Mouse (Mus musculus) layer of hippocampus, adult 8-10 months (tissue): ENCODE data around the gene Lrrc3b. TPM values are rescaled to one million over a fixed set of nuclear protein-coding genes. Genes with fewer than 3 reads are reported as not detected.

Experiments
- DNase-seq, 2 experiments: peaks; one replicate each; pipeline ENCODE4 v3.0.0; 2022; ENCODE audit warnings: low spot score in 2 of 2
- total RNA-seq, 4 experiments: library from RNA; stranded (reverse); gene quantifications; 2 replicates each; pipeline ENCODE4 v1.2.4; 2022

Gene Lrrc3b
- 10 to 100 TPM in 1 of 4 experiments, 1 to 10 TPM in 3; 8.1 to 10.9 (median 9.5) TPM for total RNA-seq

DNA sequence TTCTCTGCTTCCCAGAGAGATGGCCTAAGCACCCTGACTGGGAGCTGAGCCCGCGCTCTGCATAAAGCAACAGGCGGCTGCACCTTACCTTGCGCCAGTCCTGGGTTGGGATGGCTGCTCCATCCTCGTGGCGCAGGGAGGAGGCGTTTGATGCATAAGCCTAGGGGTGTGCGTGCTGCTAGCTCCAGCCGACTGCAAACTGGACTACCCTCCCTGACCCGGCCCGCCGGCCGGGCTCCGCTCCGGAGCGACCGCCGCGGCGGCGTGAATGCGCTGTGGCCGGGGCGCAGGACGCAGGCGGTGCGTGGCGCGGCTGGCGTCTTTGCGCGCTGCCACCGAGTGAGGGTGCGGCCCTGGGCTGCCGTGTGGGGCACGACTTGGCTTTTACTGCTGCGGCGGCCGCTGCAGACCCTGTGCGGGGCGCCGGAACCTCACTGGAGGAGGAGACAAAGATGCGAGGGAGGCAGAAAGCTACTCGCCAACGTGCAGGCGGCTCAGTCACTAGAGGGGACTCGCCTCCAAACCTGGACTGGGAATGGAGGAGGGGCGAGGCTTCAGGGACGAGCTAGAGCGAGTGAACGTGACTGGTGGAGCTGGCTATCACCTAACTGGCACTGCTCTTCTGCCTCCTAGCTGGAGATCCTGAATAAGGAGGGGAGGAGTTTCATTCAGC, at the start of gene Lrrc3b:
Gene Lrrc3b (minus strand): TSS at position 503 of the 673 bp plus-strand sequence.
- peak; percentile 47 to 51 for DNase-seq

DNA sequence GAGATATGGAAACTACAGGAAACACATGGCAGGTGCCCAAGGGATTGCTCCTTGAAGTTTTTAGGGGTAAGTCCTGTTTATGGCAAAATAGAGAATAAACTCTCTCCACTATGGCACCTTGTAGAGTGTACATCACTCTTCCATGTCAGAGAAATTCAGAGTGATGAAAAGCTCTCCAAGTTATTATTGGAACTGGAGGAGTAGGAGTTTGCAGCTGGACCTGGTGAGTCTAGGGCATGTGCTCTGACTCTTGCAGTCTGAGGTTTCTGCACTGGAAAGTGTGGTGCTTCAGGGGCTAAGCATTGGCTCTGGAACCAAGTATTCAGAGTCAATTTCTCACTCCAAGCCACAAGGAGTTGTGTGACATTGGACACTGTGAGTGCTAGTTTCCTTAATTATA, 38.9 kb upstream of the Lrrc3b start:
- DNase-seq: no peak

DNA sequence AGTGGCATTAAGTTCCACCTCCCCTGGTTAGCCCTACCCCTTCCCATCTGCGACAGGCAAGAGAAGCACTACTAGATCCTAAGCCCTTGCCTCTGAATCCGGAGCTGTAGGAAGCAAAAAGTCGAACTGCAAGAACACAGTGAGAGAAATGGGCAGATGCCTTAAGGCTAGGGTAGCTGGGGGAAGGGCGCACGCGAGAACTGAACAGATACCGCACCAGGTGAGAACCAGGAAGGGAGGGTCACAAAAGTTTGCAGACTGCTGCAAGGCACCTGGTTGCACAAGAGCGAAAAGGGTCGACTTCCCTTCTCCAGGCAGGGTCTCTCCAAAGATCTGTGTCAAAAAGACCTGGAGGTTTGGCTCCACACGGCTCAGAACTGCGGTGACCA, 697 bp downstream of the Lrrc3b start:
- DNase-seq: peak; percentile 16 to 21

DNA sequence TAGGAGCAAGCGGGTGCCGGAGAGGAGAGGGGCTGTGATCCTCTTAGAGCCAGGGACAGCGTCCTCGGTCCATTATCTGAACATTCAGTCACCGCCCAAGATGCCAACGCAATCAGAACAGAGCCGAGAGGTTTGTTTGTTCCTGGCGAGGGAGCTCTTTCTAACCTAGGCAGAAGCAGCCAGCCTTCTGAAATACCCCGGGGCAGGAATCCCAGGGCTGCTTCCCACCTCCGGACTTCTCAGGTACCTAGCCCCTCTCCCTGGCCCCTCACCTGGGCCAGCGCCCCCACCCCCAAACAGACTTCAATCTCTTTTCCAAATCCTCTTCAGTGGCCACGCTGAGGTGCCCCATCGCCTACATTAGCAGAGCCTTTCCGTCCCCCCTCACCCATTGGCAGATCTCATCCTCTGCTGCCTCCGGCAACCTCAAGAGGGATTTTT, 1.3 kb downstream of the Lrrc3b start:
- peak in 1 of 2 experiments; percentile 33 for DNase-seq

DNA sequence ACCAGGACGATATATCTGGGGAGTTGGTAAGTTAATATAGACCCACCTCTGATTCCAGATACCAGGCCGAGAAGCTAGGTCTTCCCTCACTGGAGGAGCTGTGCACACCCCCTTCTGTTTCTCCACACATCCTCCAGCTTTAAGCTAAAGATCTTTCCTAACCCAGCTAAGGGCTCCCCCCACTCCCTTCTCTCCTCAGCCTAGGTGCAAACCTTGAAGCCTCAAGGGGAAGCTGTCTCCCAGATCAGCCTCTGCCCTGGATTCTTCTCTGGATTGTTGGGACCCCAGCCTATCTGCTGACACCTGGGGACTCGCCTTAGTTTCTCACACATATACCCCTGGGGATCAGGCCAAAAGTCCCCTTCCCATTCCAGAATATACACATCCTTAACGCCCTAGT, 1.7 kb downstream of the Lrrc3b start:
- DNase-seq: no peak

DNA sequence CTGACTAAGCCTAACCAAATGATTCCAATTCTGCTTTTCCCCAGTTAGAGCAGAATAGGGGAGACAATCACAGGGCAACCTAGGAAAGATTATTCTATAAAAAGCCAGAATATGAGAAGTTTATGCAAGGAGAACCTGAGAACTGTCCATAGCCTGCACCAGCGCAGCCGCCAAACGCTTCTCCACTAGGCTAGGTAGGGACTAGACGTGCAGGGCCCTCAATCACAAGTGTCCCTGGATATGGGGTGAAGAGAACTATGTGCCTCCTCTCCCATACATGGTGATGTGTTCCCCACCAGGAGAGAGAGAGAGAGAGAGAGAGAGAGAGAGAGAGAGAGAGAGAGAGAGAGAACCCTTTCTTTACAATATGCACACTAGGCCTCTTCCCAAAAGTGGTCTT, 2.2 kb downstream of the Lrrc3b start:
- no peak for DNase-seq

DNA sequence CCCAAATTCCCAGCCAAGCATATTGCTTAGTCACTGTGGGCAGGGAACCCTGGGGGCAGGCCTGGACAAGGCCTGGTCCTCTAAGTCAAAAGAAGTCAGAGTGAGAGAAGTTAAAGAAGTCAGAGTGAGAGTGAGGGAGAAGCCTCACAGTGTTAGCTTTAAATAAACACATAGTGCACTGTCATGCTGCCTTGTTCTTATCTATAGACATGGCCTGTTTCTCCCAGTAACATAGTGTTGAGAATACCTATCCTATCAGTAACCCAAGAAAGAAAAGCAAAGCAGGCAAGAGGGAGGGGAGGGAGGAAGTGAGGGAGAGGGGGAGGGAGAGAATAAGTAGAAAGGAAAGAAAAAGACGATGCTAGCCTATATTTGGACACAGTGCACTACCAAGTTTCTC, 6.4 kb downstream of the Lrrc3b start:
- no peak for DNase-seq

DNA sequence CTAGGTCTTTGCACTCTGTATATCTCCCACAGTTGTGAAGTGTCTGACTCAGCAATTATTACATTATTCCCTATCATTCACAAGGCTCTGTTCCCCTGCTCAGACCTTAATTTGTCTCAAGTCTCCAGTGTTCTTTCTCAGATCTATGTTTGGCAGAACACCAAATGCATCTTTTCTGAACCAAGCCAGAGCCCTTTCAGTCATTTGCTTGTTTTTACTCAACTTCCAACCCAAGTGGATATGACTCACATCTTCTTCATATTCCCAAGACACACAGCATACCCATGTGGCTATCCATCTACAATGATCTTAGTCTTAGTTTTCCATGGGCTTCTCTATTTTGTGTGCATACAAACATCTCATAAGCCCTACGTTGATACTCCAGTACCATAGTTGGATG, 17.2 kb downstream of the Lrrc3b start:
- DNase-seq: no peak

DNA sequence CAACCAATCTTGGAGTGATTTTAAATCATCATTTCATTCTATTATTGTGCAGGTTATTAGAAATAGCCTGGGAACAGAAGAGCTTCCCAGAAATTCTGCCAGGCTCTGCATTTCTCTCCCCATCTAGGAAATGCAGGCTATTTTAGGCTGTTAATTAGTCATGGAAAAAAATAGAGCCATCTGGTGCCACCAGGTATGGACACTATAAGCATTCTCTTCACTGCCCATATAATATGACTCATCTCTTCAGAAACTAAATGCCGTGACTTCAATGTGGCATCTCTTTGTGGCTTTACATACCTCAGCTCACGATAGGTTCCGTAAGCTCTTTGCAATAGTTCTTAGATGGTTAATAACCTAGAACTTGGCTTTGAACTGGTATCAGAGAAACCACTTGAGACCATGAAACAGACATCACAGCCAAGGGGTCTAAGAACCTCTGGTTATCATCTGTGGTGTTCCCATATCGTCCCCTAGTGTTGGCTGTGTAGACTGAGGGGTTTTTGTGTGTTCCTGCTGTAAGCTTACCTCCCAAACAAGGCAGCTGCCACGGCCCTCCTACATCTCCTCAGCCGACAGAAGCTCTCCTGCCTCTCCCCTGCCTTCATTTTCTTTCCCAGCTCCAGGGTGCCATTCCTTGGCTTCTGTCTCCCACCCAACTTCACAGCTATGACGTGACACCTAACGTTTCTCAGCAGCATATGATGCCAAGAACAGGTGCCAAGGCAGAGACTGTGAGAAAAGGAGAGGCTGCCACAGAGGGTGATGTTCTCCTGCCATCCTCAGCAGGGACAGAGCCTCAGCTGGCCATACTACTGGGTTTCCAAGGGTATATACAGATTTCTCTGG, 27.9 kb downstream of the Lrrc3b start:
- peak; percentile 23 to 32 for DNase-seq

DNA sequence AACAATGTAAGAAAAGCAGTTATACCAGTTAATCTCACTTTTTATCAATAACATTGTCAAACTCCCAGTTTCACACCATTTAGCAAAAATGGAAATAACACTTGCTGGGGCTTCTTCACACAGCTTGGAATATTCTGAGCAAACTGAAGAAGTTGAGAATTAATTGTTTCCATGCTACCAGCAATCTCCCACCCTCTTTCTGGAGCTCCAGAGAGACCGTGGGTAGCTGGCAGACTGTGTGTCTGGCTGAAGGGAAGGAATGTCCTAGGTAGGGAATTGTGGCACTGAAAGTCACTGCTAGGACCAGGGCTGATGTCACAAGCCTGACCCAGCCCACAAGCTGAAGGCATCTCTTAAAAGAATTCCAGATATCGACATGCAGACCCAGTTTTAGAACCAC, 53.3 kb downstream of the Lrrc3b start:
- no peak for DNase-seq

DNA sequence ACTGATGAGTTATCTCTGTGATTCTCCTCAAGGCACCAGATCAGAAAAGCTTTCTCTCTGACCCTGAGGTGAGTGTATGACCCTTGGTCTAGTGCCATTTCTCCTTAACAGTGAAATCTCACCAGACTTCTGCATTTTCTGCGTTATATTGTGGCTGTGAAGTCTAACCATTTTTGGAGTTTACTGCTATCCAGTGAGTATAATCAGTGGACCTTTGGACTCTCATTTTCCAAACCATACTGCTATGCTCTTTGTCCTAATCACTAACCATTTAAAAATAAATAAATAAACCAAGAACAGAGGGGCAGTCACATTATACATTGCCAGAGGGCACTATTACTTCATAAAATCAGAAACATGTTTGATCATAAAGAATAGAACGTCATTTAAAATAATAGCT, 53.8 kb downstream of the Lrrc3b start:
- DNase-seq: no peak

DNA sequence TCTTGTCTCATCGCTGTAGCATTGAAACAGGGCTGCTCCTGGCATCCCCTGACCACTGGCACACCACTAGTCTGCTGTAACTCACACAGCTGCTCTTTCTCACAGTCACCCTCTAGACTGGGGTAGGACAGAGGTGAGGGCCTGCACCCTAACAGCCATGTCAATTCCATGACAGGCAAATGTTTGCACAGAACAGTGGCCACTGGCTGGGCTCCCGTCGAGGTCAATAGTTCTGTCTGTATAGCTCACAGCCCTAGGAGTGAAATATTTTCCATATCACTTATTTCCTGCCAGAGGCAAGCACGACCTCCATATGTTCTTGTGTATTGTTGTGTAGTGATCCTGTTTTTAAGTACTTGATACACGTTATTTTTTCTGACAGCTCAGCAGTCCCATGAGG, 54.3 kb downstream of the Lrrc3b start:
- no peak for DNase-seq

DNA sequence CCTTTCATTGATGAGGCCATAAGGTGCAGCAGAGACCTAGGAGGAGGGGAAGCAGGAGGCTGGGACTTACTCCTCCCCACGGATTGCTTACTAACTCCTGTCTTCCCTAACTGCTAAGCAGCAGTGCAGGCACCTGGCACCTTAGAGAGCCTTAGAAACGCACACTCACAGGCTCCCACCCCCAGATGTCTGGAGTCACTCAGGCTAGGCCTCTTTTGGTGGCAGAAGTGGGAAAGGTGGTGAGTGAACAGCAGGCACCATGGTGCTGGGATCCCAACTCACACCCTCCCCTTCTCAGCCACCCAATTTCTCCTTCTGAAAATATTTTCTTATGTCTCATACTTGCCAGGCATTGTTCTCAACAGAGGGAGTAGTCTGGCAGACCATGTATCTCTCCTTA, 55.7 kb downstream of the Lrrc3b start:
- DNase-seq: no peak

DNA sequence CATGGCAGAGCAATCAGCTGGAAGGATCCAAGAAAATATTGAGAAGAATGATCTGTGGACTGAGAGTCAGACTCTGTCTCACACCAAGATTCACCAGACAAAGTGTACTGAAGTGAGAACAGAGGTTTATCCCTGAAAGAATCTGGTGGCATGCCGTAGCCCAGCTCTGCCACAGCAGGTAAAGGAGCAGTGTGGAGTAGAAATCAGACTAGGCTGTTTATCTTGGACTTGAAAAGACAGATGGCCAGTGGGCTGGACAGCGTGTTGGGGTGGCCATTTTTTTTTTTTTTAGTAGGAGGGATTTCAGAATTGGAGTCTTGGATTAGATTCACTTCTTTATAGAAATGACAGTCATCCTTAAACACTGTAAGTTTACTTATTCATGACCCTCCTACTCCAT, 61.4 kb downstream of the Lrrc3b start:
- DNase-seq: no peak

DNA sequence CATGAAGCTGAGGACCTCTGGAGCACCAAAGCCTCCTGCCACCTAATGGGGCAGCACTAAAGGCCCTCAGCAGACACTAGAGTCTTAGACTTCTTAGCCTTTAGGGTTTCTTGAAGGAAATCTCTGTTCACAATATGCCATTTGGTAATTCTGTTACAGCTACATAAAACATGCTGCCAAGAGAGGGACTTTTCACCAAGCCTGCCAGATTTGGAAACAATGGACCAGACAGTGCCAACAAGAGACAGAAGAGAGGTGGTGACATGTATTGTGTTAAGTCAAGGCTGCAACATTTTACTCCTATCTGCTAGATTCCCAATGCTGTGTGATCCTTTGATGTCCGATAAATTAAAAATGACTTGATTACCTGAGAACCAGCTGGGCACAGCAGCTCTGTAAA, 62.0 kb downstream of the Lrrc3b start:
- no peak for DNase-seq

DNA sequence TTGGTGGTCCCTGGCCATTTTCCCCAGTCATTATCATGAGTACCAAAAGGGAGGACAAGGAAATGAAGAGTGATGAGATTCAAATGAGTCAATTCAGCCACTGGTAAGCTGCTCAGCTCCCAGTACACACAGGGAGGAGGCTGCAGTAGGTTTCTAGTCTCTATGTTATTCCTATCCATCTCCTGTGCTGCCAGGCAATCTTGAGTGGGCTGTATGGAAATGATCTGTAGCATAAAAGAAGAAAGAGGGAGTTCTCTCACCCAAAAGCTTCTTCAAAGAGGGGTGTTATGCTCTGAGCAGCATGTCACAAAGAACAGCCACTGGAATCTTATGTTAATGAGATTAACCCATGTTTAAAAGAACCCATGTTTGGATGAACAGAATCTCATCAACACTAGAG, 64.5 kb downstream of the Lrrc3b start:
- no peak for DNase-seq

DNA sequence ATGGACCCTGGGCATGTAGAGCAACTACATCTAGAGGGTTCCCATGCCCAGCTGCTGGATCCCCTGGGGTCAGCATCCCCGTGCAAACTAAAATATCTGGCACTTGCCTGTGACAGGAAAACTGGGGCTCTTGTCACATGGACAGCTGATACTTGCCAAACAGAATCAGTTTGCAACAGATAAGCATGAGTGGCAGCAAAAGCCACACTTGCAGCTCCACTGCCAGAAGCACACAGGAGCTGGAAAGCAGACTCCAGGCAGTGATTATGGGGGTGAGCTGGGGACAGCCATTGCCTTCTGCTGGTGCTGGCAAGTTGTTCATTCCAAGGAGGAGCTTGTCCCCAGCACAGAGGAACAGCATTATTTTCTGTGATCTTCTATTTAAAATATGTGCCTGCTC, 65.8 kb downstream of the Lrrc3b start:
- peak; percentile 35 to 38 for DNase-seq

DNA sequence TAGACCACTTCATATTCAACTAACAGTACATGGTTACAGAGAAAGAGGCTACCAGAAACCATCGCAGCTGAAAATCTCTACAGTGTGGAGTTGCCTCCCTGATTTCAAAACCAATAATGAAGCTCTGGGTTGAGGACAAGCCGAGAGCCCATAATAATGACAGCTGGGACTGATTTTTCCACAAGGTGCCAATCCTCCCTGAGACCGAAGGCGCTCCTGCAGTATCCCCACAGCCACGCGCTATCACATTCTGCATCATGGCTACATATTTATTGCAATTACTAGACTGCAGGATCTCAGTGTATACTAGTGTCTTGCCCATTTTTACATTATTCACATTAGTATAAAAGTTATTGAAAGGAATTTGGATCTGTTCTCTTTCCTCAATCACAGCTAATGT, 73.7 kb downstream of the Lrrc3b start:
- DNase-seq: no peak

DNA sequence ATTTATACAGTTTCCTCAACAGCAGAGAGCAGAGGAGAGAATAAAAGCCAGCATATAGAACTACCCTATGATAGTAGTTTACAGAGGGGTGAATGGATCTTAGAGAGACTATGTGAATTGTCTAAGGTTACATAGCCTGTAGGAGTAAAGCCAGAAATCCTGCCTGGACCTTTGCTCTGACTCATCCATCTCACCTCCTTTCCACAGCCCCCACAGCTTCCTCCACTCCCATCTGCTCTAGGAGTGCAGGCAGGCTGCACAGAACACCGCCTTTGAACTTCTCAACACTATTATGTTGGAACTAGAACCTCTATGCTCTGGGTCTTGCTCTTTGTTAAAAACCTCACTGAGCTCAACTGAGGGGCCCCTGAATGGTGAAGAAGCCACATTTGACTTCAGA, 78.9 kb downstream of the Lrrc3b start:
- no peak for DNase-seq

DNA sequence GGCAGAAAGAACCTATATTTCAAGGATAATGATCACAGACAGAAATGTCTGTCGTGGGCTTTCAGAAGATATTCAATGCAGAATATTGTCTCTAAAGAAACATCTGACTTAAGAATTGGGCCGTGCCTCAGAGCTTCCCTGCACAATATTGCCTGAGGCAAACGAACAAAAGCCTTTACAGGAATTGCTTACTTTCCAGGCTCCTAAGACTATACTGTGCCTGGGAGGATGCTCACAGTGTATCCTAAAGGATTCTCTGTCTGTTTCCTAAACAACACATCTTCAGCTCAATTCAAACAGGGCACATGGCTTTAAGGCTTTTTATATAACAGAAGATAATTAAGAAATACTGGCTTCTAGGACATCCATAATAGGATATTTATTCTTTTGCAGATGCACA, 79.7 kb downstream of the Lrrc3b start:
- no peak for DNase-seq

DNA sequence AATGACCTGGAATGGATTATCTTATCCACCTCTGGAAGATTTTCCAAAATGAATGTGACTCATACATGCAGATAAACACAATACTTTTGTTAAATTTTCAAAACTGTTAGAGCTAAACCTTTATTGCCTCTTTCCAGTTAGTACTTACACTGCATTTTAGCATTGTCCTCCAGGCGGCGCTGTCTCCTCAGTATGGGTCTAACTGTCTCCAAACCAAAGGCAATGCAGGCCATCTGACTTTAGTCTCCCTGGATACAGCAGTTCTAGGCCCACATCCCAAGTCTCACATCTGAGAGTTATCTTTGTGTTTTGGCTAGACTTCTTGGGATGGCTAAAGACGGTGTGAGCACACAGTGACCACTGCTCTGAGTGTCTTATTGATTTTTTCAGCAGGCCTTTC, 83.3 kb downstream of the Lrrc3b start:
- DNase-seq: peak; percentile 66 to 80

DNA sequence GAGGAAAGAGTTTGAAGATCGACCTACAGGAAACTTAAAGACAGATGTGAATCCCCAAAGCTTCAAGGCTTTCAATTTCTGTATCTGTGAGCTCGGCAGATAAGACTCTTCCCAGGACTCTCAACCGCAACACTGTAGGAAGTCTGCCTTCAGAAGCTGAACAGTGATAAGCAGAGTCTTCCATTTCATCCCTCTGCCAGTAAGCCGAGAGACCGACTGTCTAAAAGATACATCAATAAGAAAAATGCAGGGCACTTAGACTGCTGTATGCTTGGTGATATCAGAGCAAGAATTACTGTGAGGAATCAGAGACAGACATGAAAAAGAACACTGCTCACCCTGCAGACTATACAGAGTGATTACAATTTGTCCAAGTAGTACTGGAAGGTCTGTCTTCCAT, 84.5 kb downstream of the Lrrc3b start:
- no peak for DNase-seq

DNA sequence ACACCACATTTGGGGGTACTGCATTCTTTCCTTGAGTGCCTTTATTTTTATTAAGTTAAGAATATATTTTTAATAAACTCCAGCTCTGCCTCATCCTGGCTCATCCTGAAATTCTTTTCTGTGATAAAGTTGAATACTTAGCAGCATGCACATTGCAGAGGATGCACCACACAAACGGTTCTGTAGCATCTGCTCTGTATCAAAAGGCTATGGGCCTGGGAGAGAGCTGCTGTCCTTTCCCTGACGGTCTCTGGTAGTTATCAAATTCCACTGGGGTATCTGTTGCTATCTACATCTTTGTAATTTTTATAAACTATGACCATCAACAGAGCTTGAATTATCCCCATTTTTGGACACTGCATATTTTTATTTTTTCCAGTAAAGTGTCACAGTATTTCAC, 105.7 kb downstream of the Lrrc3b start:
- DNase-seq: no peak
